Mouse (Mus musculus): ENCODE measurements around the gene Ldlrad3.

The Ldlrad3 gene

GRCm38 (mm10) chr2:101906379-101906690 is 279.9 kb downstream of the Ldlrad3 start:
- no peak for DNase-seq (ENCODE audit: low read depth, low spot score)

DNA sequence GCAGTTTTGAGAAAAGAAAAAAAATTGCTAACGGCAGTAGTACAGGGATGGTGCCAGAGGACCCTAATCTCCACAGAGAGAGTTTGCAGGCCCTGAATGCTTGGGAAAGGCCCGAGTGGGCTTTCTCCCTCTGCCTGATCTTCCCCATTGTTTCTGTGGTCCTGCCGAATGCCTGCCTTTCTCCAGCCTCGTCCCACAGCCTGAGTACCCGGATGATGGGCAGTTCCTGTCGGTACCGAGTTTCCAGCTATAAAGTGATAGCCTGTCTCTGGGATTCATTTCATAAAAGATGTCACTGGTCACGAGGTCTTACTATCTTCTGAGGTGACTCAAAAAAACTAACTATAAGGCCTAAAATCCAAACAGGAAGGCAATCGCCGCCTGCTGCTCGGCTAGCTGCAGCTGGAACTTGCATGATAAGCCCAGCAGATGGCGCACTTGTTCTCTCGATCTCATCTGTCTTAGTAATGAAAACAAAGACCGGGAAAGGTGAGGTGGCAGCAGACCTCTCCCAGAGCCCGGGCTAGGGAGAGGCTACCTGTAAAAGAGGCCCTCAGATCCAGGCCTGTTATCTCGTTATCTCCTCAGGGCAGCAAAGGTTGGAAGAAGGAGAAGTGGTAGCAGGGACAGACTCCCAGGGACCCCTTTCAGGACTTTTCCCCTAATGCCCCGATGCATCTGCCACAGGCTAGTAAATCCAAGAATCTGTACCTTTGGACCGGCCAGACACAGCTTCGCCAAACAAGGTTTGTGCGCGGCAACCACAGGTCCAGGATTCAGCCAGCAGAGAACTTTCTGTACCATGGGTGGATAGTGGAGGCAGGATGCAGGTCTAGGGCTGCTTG is 280.4 kb downstream of the Ldlrad3 start:
- DNase-seq (ENCODE audit: low read depth, low spot score), result peak; percentile 92

DNA sequence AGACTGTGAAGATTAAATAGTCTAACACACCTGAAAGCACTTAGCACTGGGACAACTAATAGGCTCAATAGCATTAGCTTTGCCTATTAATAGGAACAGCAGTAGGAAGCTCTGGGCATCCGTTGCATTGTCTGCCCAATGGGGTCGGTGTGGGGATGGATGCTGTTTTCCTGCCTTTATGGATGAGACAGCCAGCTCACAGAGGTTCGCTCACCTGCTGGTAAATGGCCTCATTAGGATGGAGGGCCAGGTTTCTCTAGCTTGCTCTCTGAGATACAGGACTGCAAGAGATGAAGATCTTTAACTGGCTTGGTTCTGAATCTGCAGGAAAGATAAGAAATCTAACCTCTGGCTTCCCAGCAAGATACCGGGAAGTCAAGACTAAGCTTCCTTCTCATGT is 284.0 kb downstream of the Ldlrad3 start:
- no peak for DNase-seq (ENCODE audit: low read depth, low spot score)

All from 3T3-L1 (cell line).